Mouse (Mus musculus) layer of hippocampus, adult 2 months (tissue): Measurements from ENCODE around the gene Sirt5. TPM values are rescaled to one million over a fixed set of nuclear protein-coding genes. Genes with fewer than 3 reads are reported as not detected.

Source experiments
- DNase-seq, 2 experiments: peaks; one replicate each; pipeline ENCODE4 v3.0.0; 2022; ENCODE audit warnings: low spot score in 2 of 2
- H3K27ac ChIP-seq: fragments of 200-600 bp; 2 replicates; pipeline ENCODE4 v1.8.1; 2022
- H3K4me3 ChIP-seq: fragments of 200-600 bp; 2 replicates; pipeline ENCODE4 v1.8.1; 2022; ENCODE audit warnings: mild to moderate bottlenecking
- CTCF ChIP-seq: fragments of 200-600 bp; conservative IDR thresholded peaks from 2 replicates; pipeline ENCODE4 v1.8.1; 2022; ENCODE audit warnings: antibody characterized with exemption, mild to moderate bottlenecking, moderate library complexity
- total RNA-seq, 2 experiments: library from RNA; stranded (reverse); gene quantifications; 2 replicates each; pipeline ENCODE4 v1.2.3; 2021

The Sirt5 gene
- total RNA-seq, 2 experiments from 2014 or later, result 16.3 to 21.7 TPM

DNA sequence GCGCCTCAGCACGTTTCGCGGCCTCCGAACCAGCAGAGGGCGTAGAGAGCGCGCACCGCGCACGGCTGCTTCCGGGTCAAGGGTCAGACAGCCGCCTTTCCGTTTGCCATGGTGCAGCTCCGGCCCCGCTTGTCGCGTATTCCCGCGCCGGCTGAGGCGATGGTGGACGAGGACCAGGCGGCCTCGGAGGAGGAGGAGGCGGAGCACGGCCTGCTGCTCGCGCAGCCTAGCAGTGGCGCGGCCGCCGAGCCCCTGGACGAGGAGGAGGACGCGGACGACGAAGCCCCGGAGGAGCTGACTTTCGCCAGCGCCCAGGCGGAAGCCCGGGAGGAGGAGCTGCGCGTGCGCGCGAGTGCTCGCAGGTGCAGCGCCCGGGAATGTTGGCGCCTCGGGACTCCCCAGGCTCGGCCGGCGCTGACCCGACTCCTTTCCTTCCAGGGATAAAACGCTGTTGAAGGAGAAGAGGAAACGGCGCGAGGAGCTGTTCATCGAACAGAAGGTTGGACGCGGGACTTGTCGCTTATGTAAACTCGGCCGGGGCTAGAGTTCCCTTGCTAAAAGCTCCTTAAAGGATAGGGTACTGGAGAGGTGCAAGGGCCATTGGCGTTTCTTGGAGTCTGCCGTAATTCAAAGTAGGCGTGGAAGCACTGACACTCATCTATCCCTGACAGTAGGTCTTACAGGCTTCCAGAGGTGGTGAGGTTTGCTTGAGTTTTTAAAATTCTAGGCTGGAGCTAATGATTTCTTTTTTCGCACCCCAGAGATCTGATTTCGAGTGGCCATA, 33.2 kb downstream of the Sirt5 start, which contains the start of gene Nol7:
Gene Nol7, plus strand, starts transcription at position 94 of the 784 bp plus-strand sequence.
- Histone ChIP-seq H3K27ac (peak within 1 kb of the TSS; percentile 99), H3K4me3 (peak within 1 kb of the TSS; percentile 98)
- TF ChIP-seq CTCF, result peak; percentile 74
- peak; percentile 92 to 96 for DNase-seq

DNA sequence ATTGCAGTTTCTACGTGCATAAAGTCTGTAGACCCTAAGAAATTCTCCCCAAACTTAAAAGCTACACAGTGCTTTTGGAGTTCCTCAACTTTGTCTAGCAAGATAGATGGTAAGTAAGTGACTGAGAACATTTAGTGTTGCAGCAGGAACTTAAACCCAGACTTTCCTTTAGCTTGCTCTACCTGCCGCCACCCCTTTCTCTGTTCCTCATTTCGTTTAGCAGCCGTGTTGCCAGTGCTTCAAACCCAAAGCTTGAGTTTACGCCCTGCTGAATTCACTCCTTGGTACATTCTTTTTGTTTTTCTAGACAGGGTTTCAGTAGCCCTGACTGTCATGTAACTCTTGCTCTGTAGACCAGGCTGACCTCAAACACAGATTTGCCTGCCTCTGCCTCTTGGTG, 34.3 kb downstream of the Sirt5 start:
- Histone ChIP-seq H3K27ac (peak overlapping the region; percentile 23; the same call in 1 of the 2 replicates), H3K4me3 (peak overlapping the region; percentile 98)
- no peak for DNase-seq
- TF ChIP-seq CTCF, result no peak

DNA sequence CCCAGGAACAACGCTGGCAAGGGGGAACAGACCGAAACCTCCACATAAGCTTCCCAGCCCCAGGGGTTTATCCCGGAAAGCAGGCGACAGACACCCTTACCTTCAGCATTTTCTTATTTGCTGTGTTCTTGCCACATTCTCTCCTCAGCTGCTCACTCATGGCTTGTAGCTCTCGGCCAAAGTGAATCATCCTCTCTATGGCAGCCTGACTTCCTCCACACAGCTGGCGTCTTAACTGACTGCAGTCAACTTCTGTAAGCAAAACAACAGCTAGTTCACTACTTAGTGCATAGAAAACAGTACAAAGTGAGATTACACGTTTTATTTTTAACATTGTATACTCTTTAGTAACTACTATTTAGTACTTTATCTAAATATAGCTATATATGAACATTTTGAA, 47.0 kb downstream of the Sirt5 start:
- DNase-seq, result peak in 1 of 2 experiments; percentile 32
- TF ChIP-seq CTCF, result no peak
- Histone ChIP-seq H3K27ac (peak overlapping the region; percentile 54; the same call in 1 of the 2 replicates), H3K4me3 (no peak overlapping the region)

DNA sequence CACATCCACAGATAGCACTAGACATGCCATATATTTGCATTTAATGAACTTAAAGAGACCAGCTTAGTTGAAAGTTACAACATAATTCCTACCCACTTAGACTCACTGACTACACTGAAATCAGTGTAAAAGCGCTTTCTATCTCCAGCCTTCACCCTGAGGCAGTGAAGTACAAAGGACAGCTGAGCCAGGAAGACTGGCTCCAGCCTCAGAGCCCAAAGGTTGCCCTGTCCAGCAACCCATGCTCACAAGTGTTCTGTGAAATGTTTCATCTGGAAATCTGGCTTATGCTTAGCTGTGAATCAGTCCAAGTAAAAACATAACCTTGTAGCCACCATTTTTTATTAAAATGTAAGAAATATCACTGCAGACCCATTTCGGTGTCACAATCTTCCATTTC, 48.3 kb downstream of the Sirt5 start:
- TF ChIP-seq CTCF, result no peak
- H3K27ac ChIP-seq, result no peak overlapping the region
- DNase-seq, result no peak
- no peak overlapping the region for H3K4me3 ChIP-seq

DNA sequence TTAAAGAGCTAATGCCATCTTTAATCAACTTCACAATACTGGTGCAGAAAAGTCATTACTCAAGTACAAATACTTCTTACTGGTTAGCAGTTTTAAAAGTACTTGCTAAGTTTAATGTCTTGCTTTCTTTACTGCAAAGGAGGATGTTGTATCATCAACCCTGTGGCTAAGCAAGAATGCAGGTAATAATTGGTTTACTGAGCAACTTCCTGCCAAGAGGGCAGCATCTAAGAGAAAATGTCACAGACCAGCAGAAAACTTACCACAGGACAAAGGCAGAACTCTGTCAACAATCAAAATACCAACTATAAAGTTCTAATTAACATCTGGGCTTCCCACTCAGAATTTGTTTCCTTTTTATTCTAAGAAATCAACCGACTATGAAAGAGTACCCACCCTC, 50.0 kb downstream of the Sirt5 start:
- no peak for TF ChIP-seq CTCF
- Histone ChIP-seq H3K4me3 (no peak overlapping the region), H3K27ac (no peak overlapping the region)
- no peak for DNase-seq

DNA sequence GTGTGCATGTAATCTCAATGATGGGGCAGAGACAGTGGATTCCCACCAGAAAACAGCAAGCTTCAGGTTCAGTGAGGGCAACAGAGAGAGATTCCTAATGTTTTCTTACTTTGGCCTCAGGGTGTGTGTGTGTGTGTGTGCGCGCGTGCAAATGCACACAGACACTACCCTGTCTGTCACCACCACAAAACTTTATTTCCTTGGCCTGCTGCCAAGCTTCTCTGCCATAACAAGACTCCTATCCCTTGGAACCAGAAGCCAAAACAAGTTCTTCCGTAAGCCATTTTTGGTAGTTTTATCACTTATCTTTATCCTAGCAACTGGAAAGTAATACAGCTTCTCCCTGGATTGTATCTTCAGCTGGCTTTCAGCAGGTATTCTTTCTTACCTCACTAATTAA, 63.1 kb downstream of the Sirt5 start:
- Histone ChIP-seq H3K4me3 (no peak overlapping the region), H3K27ac (no peak overlapping the region)
- DNase-seq, result no peak
- TF ChIP-seq CTCF, result no peak

DNA sequence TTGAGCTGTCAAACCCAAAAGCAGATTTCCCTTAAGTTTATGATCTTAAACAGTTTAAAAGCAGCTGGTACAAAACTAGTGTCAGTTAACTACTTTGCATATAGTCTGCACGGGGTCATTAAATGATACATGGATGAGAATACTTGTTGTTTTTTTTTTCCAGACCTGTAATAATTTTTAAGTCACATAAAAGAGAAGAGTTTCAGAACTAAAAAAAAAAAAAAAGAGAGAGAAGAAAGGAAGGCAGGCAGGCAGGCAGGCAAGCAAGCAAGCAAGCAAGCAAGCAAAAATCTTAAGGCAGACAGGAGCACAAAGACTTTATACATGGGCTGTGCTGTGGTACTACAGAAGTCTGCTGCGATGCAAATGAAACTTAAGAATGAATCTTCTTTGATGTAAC, 68.1 kb downstream of the Sirt5 start:
- no peak for TF ChIP-seq CTCF
- no peak overlapping the region for H3K4me3 ChIP-seq
- H3K27ac ChIP-seq, result no peak overlapping the region
- DNase-seq, result no peak

DNA sequence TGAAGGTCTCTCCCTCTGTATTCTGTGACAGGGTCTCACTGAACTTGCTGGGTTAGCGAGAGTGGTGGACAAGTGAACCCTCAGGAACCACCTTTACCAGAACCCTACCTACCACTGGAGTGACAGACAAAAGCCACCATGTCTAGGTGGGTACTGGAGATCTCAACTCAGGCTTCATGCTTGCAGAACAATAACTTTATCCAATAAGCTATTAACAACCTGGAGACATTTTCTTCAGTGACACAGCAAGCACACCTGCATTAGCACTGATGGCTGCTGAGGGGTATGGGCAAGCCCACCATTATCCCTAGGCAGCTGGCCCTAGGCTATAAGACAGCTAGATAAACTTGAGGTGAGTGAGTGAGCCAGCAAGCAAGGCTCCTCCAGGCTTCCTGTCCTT, 75.1 kb downstream of the Sirt5 start:
- H3K4me3 ChIP-seq, result no peak overlapping the region
- H3K27ac ChIP-seq, result no peak overlapping the region
- no peak for TF ChIP-seq CTCF
- DNase-seq, result no peak

DNA sequence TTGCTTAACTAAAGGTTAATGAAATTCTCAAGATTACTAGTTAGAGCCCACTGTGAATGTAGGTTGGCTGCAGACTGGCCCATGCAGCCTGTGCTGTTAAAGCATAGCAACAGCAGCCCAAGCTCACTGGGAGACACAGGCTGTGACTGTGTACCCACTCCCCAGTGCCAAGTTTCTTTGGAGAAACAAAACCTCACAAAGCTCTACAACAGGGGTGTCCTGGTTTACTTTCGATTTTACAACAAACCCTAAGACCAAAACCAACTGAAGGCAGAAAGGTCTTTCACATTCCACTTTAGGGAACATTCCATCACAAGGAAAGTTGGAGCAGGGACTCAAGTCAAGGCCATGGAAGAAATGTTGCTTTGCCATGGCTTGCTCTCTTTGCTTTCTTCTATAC, 77.3 kb downstream of the Sirt5 start:
- no peak for TF ChIP-seq CTCF
- no peak overlapping the region for H3K4me3 ChIP-seq
- H3K27ac ChIP-seq, result peak overlapping the region; percentile 63
- DNase-seq, result peak in 1 of 2 experiments; percentile 25

DNA sequence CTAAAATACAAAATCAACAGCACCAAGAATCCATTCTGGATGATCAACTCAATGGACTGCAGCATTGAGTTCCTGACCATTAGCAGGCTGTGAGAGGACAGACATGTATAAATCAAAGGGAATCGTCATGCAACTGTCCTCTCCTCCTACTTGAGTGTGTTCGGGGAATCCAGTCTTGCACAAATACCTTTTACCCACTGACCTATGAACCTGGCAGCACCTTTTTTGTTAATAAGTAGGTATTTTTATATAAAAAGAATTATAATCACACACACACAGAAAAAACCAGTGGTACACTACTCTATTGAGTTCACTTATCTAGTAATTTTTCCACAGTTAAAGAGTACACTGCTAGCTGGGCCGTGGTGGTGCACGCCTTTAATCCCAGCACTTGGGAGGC, 78.4 kb downstream of the Sirt5 start:
- H3K4me3 ChIP-seq, result no peak overlapping the region
- no peak for TF ChIP-seq CTCF
- no peak overlapping the region for H3K27ac ChIP-seq
- DNase-seq, result no peak

DNA sequence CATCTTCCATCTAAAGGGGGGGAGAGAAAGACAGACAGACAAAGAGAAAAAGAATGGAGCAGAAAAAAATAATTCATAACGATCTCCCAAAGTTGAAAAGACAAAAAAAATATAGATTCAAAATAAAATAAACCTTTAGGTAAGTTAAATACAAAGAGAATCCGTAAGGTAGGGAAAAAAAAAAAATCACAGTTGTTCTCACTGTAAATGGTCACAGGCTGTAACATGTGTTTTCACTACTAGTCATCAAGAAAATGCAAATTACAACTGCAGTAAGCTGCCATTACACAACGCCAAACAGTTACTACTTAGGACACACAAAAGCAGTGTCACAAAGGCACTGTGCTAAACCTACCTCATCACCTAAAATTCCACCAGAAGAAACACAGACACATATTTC, 79.4 kb downstream of the Sirt5 start:
- H3K27ac ChIP-seq, result no peak overlapping the region
- H3K4me3 ChIP-seq, result no peak overlapping the region
- no peak for TF ChIP-seq CTCF
- no peak for DNase-seq

Other genes starting within 250 kb of the Sirt5 start
- 10 to 100 TPM; 26.0 to 27.2 TPM for gene Tbc1d7, start 194.0 kb upstream of the Sirt5 start, total RNA-seq
- 10 to 100 TPM; 94.6 to 99.3 TPM for gene Gfod1, start 61.3 kb upstream of the Sirt5 start, total RNA-seq
- 10 to 100 TPM; 88.4 to 89.6 TPM for gene Nol7, start 32.9 kb downstream of the Sirt5 start, total RNA-seq
- gene Ranbp9, start 115.8 kb downstream of the Sirt5 start, total RNA-seq, result 10 to 100 TPM; 82.5 to 85.2 TPM
- gene Mcur1, start 194.7 kb downstream of the Sirt5 start, total RNA-seq, result 10 to 100 TPM; 20.6 to 25.6 TPM